Mouse (Mus musculus) cerebellum, adult 11-12 months (tissue): ENCODE data around the gene Tada1.

Experiments used
- DNase-seq: peaks from one replicate; pipeline ENCODE4 v3.0.0; 2022

Tada1 gene

DNA sequence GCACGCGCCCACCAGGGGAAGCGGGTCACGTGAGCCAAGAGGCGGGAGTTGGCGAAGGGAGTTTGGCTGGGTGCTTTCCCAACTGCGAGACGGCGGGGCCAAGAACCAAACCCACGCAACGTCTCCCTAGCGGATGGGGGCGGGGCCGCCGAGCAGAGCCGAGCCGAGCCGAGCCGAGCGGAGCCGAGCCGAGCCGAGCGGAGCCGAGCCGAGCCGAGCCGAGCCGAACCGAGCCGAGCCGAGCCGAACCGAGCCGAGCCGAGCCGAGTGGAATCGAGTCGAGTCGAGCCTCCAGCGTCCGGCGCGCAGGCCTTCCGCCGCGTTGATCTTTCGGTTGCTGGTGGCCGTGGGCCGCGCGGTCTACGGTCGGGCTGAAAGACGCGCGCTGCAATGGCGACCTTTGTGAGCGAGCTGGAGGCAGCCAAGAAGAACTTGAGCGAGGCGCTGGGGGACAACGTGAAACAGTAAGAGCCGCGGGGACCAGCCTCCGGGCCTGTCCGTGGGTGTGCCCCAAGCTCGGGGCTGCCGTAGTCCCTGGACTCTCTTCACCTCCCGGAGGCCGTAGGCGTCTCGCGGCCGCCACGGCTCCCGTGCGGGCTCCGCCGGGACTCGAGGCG, at the start of gene Tada1:
Gene Tada1 (plus strand): TSS at position 85 of the 617 bp plus-strand sequence.
- DNase-seq, result peak; percentile 94

DNA sequence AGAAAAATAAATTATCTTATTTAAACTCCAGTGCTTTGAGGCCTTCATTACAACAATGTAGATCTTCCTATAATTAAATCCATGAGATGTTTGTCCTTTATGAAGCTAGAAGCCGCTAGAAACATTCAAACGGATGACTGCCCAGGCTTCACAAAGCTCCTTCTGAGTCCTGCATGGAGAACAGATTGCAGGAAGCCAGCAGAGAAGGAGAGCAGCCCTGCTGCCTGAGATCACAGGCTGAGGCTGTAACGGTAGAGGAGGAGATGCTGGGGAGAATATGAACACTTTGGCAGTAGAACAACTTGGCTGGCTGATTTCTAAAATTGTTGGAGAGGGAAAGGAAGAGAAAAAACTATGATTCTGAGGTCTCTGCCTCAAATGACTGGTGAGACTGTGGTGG, 48.1 kb upstream of the Tada1 start:
- no peak for DNase-seq

DNA sequence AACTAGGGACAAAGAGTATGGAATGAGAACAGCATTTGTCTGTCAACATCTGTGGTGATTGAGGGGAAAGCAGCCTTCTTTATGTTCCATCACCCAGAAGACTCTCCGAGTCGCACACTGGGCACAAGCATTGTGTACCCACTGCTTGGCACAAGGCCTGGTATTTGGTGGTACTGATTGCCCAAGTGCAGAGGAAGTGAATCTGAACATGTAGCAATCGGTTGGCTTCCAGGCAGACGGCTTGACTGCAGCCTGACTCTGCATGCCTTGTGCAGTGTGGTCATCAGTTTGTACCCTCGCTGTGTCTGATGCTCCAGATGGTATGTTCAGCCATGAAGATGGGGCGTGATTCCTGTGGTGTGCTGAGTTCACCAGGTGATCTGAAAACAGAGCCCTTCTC, 39.8 kb upstream of the Tada1 start:
- DNase-seq, result no peak

DNA sequence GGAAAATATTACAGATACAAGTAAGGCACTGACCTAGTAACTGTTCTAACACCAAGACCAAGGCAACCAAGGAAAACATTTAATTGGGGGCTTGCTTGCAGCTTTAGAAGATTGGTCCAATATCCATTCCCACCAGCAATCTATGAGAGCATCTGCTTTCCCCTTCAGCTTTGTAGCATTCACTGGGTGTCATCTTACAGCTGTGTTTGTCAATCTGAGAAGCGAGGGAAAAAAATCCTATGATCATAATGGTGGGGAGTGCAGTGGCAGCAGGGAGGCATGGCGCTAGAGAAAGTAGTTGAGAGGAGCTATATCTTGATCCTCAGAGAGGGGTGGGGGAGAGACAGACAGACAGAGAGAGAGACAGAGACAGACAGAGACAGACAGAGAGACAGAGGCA, 36.8 kb upstream of the Tada1 start:
- no peak for DNase-seq

DNA sequence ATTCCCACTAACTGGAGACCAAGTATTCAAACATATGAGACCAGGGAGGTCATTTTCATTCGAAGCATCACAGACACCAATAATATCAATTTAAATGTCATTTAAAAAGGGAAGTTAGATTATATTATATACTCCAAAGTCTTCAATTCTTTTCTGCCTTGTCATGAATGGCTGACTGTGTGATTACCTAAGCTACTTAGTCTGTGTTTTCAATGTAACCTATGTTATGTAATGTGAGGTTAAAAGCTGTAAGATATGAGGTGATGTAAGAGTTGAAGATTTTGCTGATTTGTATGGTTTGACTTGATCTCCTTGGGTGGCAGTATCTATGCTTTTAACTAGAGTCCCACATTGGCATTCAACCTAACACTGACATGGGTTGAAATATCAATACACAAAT, 36.4 kb upstream of the Tada1 start:
- DNase-seq, result no peak

DNA sequence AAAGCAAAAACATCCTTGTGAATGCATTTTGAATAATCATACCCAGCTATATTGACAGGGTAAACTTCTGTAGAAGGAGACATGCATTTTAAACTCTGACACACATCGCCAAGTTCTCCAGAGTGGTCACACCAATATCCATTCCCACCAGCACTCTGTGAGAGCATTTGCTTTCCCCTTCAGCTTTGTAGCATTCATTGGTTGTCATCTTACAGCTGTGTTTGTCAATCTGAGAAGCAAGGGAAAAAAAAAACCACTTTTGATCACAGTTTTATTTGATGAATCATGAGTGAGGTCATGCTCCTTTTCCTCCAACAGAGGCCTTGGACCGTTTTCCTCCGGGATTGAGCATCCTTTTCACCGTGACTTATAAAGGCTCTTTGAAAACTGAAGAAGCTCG, 35.3 kb upstream of the Tada1 start:
- DNase-seq, result no peak

DNA sequence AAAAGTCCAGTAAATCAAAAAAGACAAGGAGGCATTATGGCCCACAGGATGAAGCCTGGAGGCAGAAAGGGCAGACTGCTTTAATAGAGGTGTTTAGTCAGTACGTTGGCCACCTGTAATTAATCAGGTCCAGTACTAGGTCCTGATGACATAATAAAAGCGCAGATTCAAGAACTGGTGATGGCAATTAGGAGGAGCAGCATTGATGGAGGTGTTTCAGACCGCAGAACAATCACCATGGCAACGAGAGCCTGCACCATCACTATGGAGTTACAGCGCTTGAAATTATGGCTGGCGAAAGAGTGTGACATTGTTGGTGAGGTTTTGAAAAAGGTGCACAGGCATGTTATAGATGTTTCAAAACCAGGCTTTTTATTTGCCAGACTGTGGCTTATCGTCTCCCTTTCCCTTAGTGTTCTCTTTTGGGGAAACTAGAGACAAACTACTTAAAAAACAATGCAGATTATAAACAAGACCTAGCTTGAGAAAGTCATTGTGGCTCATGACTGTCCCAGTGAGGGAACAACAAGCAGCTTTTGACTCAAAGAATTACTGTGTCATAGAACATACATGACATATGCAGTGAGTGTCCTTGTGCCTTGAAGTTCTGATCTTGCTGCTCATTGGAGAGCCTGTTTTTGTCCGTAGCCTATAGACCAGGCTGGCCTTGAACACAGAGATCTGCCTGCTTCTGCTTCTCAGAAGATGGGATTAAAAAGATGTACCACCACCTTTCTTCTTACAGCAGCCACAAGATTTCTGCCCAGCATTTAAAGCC, 34.4 kb upstream of the Tada1 start:
- DNase-seq, result no peak

DNA sequence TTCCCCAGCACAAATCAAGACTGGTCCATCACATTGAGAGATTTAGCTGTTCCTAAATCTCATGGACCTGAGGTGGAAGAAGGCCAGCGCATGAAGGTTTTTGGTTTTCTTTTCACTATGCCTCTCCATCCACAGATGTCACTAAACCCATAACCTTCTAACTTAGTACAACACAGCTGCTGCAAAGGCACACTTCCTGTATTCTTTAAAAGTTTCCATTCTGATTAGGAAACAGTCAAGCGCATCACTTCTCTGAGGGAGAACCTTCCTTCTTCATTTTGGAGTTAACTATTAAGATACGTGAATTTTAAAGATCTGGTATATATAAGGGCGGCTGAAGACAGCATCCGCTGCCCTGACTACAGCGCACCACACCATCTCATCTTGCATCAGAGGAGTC, 33.3 kb upstream of the Tada1 start:
- no peak for DNase-seq

DNA sequence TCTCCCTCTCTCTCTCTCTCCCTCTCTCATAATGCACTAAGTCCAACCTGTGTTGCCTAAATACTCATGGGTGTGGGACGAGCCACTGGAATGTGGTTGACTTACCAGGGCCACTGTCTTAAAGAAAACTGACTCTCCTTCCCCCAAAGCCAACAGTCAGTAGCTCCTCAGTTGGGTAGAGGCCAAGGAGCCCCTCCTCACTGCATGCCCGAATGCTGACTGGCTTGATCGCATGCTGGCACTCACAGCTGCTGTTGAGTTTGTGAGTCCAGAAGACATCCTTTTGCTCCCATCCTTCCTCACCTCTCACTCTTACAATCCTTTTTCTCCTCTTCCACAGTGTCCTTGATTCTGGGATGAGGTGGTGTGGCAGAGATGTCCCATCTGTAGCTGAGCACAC, 32.0 kb upstream of the Tada1 start:
- no peak for DNase-seq

DNA sequence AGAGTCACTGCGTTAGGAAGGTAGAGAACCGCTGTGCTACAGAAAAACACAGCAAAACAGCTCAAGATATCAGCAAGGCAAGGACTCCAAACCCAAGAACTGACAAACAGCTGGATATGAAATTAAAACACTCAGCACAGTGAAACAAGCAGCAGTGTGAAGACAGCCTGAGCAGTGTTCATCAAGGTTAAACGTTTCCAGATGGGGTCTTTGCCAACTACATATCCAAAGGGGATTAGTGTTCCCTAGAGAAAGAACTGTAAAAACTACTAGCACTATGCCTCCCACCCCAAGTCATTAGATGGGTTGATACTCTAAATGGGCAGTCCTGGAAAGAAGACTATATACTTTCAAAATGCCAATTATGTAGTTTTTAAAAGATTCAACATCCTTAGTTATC, 29.6 kb upstream of the Tada1 start:
- no peak for DNase-seq

DNA sequence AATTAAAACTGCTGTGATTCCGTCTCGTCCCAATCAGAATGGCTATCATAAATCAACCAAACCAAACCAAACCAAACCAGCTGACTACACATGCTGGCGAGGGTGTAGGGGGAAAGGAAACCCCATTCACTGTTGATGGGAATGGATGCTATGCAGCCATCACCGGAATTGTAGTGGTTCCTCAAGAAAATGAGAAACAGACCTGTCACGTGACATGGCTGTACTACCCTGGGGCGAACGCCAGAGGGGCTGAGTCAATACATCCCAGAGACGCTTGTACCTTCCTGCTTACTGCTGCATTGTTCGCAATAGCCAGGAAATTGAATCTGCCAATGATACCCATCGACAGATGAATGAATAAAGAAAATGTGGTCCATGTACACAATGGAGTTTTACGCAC, 29.1 kb upstream of the Tada1 start:
- DNase-seq, result no peak

DNA sequence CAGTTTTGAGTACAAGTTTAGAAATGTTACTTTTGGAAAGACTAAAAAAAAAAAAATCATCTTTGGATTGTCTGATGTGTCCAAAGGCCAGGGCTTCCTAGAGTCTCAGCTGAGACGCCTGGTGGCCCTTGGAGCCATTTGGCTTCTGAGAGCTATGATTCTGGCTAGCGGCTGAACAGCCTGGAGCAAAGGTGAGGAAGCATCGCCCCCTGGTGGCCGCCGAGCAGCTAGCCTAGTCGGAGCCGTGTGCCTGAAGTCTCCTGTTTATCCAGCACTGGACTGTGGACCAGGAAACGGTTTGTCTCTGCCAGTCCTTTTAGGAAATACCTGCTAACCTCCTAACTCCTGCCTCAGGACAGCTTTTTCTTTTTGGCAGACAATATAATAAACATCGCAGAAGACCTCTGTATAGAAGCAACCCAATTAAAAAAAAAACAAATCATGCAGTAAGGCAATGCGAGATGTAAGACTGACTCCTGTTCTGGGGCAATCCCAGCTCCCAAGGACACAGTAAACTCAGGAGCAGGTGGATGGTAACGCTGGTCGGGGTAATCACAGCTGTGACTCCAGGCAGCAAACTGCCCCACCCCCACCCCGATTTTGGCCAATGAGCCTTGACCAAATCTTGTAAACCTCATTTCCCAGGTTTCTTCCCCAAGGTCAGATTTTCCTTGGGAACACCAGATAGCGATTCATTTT, 18.6 kb upstream of the Tada1 start:
- peak; percentile 84 for DNase-seq

DNA sequence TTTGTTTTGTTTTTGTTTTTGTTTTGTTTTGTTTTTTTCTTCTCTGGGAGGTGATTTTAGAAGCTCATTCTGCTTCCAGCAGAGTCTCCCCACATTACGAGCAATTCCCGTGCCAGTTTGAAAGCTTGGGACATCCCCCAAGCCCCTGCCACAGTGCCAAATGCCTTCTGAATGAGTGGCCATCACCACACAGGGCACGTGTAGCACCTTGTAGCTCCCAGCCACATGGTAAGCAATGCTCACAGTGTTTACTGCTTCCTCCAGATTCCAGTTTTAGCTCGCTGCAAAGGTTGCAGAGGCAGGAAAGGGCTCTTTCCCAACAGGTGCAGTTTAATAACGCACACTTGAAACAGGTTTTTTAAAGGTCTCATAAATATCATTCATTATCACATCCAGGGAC, 18.0 kb upstream of the Tada1 start:
- DNase-seq, result no peak

DNA sequence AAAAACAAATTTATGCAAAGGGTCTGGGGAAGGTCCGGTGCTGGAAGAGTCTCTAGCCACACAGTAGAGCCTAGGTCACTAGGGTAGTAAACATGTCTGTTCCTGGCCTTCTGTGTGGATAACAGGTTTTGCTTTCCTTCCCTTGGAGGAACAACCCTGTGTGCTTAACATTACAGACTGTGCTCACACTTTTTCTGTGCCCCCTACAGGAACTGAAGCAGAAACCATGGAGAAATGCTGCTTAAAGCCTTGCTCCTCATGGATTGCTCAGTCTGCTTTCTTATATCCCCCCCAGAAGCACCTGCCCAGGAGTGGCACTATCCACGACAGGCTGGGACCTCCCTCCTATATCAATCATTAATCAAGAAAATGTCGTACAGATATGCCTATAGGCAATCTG, 17.1 kb upstream of the Tada1 start:
- DNase-seq, result no peak

DNA sequence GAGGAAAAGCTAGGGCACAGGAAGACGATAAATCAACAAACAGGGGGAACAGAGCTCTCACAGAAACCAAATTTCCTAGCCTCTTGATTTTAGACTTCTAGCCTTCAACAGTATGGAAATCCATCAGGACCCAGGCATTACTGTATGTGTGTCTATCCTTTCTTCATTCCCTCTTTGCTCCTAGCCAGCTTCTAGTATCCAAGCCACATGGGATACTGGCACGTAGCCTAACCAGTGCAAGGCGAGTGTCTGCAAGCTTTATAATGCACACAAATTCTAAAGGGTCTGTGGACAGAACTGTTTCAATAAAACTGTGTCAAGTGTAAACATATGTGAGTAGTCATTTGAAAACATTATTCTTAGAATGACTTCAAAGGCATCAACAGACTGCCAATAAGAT, 16.2 kb upstream of the Tada1 start:
- DNase-seq, result no peak

DNA sequence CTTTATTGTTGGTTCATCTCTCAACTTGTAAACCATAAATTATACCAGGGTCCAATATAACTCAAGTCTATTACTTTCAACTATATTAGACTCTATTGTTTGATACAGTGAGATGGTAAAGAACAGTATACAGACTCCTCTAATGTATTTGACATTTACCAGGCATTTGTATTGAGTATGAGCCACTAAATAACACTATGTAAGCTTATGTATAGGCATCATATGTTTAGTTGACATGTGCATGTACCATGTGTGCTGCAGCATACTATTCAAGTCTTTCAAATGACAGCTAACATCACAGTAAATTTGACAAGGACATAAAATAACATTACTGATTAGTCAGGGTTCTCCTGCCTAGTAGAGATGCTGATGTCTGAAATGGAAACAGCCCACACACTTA, 15.8 kb upstream of the Tada1 start:
- DNase-seq, result no peak

DNA sequence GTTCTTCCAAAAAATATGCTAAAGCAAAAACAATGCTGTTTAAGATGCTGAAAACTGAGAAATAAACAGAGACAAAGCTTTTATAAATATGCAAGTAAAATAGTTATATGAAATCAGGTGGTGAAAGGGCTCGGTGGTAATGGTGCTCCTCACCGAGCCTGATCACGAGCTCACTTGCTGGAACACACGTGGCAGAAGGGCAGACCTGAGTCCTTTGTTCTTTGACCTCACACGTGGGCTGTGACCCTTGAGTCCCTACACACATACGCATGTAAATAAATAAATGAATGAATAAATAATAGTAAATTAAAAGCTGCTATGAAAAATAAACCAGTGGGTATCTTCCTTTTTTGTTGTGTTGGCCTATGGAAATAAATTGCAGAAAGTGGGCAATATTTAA, 1.7 kb upstream of the Tada1 start:
- no peak for DNase-seq

DNA sequence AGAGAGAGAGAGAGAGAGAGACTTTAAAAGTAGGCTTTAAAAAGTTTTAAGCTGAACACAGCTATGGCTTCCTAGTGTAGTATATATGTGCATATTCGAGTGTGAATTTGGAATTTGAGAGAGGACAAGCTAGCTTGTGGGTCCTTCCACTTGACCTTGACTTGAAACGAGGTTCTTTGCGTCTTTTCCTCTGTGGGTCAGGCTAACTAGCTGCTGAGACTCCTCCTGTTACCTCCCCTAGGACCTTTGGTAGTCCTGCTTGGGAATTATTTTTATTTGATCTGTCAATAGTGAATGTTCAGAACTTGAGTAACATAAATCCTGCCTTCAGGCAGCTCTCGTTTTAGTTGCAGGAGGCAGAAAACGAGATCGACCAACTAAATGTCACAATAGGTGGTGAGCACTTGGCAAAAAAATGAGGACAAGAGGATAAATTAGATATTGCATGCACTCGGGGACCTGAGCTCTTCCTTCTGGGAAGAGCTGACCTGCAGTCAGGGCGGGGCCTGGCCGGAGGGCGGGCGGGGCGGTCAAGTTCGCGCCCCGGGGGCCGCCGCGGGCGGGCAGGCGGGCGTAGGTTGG, 375 bp upstream of the Tada1 start:
- DNase-seq, result no peak

DNA sequence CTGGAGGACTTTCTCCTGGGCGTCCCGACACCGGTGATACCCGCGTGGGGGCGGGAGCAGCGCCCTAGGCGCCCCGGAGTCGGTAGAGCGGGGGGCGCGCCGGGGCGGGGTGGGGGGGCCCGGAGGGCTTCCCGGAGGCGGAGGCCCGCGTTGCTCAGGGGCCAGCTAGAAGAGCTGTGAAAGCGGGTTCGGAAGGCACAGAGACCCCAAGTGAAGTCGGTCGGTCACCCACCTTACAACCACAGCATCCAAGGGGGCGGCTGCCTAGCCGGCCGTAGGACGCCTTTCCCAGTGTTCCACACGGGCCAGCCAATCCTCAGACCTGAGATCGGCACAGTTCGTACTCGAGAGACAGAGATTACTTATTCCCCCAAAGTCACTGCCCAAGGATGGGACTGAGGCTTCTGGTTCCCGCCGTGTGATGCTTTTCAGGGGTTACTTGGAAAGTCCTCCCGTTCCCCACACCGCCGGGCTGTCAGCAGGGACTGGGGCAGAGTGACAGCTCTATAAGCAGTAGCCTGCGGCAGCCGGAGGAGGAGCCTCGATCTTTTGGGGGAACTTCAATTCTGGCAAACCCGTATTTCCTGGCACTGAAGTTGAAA, 834 bp downstream of the Tada1 start:
- peak; percentile 74 for DNase-seq

DNA sequence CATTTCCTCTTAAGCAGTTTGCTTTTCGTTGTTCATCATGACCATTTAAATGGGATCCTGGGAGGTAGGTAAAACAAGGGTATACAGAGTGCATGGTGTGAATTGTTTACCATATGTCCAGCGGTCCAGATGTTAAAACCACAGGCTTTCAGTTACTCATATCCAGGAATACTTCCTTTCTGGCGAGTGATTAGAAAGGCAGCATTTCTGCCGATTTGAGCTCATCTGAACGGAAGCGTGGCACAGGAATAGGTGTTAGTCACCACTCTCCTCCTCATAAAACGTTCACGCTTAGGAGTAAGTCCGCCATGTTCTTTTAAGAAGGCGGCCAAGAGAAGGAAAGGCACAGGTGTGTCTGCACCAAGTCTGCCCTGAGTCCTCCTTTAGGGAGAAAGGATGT, 2.4 kb downstream of the Tada1 start:
- no peak for DNase-seq

DNA sequence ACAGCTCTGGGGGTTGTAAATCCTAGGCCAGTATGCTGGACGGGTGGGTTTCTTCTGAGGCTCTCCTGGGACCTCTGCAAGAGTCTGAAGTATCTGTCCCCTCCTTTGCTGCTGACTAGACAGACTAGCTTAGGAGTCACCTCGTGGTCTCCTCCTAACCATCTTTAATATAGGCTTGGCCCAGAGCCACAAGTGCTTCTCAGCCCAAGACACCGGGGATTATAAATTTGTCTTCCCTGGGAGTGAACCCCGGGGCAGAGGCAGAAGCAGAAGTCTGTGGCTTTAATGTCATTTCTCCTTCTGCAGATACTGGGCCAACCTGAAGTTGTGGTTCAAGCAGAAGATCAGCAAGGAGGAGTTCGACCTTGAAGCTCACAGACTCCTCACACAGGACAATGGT, 2.9 kb downstream of the Tada1 start:
- DNase-seq, result no peak

DNA sequence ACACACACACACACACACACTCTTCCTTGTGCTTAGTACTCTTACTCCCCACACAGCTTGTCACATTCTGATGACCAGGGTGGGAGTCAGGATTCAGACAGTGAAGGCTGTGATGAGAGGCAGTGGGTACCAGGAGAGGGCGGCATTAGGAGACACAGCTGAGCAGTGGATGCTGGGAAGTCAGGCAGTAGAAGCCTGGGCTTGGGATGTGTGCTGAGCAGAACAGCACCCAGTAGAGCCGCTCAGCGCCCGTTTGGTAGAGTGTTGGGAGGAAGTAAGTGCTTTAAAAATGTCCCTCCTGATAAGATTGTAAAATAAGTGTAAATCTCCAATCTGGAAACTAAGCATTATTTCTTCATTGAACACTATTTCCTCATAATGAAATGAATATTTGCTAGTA, 3.7 kb downstream of the Tada1 start:
- no peak for DNase-seq

DNA sequence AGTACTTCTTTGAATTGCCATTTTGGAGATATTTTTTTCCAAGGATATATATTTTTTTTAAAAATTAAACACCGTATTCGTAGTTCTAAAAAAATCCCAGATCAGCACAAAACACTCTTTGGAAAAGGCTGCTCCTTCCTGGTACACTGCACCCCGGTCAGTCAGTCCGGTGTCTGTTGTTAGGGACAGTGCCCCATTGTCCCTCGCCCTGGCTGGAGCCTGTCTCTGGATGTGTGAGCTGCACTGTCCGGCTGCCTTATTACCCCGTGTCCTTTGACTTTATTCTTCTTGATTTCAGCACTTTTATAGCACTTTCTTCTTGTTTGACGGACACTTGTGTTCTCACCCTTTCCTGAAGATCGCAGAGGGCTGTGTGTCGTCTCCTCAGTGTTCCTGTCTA, 5.7 kb downstream of the Tada1 start:
- no peak for DNase-seq

DNA sequence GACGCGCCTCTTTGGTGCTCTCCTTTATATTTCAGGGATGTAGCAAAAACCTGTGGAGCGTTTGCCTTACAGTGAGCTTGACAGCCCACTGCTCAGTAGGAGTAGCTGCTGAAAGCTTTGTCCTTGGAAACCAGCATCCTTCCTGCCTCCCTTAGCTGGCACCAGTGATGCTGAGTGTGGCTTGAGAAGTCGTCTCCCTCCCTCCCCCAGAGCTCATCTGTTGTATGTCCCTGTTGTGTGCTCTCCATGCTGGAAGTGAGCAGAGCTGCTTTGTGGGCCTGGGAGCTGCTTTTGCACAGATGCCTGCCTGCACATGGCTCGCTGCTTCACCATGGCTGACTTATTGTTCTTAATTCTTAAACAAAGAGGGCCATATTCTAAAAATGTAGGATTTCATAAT, 6.5 kb downstream of the Tada1 start:
- DNase-seq, result no peak
